Mouse (Mus musculus) midbrain, embryonic 14.5 days (tissue): Measurements from ENCODE around the gene Dock3. TPM values are rescaled to one million over a fixed set of nuclear protein-coding genes. Genes with fewer than 3 reads are reported as not detected.
A peak's percentile ranks its signal among the peaks of the same experiment; 100 is the strongest.
"Not testable (repeated sequence)": the region's sequence is repeated elsewhere in the genome, so short reads cannot be mapped to it uniquely, and the experiment has no call there.

Experiments used
- ATAC-seq: fragments of 200-750 bp; cut with Nextera tagmentation; 2 replicates; pipeline ENCODE4 v1.8.0; 2017; ENCODE audit warnings: moderate number of reproducible peaks, moderate library complexity; ENCODE audit not compliant: low FRiP score, low TSS enrichment
- DNase-seq: peaks from one replicate; pipeline ENCODE4 v3.0.0-alpha.2; 2015
- H3K27ac ChIP-seq: fragments of 300-500 bp; sonication (generic); replicated peaks from 2 replicates; pipeline ENCODE4 v1.5.1; 2014; ENCODE audit warnings: mild to moderate bottlenecking, low read depth, low read length, moderate library complexity
- H3K27me3 ChIP-seq: fragments of 300-500 bp; sonication (generic); 2 replicates; pipeline ENCODE4 v1.6.1; 2014; ENCODE audit warnings: low read length, control low read depth, mixed read lengths; ENCODE audit not compliant: control insufficient read depth, insufficient read depth
- H3K36me3 ChIP-seq: fragments of 300-500 bp; sonication (generic); 2 replicates; pipeline ENCODE4 v1.6.1; 2014; ENCODE audit warnings: low read length, control low read depth; ENCODE audit not compliant: control insufficient read depth, insufficient read depth
- H3K4me1 ChIP-seq: fragments of 300-500 bp; sonication (generic); 2 replicates; pipeline ENCODE4 v1.6.1; 2014; ENCODE audit warnings: mild to moderate bottlenecking, antibody characterized with exemption, low read length, control low read depth; ENCODE audit not compliant: control insufficient read depth, insufficient read depth
- H3K4me2 ChIP-seq: fragments of 300-500 bp; sonication (generic); 2 replicates; pipeline ENCODE4 v1.6.1; 2014; ENCODE audit warnings: mild to moderate bottlenecking, low read length, moderate library complexity
- H3K4me3 ChIP-seq: fragments of 300-500 bp; sonication (generic); replicated peaks from 2 replicates; pipeline ENCODE4 v1.5.1; 2014; ENCODE audit warnings: low read depth, low read length
- H3K9ac ChIP-seq: fragments of 300-500 bp; sonication (generic); replicated peaks from 2 replicates; pipeline ENCODE4 v1.6.1; 2014; ENCODE audit warnings: mild to moderate bottlenecking, low read length, moderate library complexity
- H3K9me3 ChIP-seq: fragments of 300-500 bp; sonication (generic); 2 replicates; pipeline ENCODE4 v1.6.1; 2016; ENCODE audit warnings: low read length, control low read depth, mixed read lengths; ENCODE audit not compliant: control insufficient read depth
- WGBS: fragments of 180-500 bp; shearing (Covaris S2); extraction: QIAGEN DNeasy Blood & Tissue Kit; methylation state at CpG from one replicate; pipeline ENCODE4 v1.1.7; 2014; 5-methylcytosine and 5-hydroxymethylcytosine counted together
- polyA plus RNA-seq: library from polyadenylated mRNA; unstranded; fragments of >200 nt; fragmentation: Nextera tagmentation; extraction: Ambion mirVana; gene quantifications from 2 replicates; pipeline ENCODE4 v1.2.1, GENCODE M21; 2014

The Dock3 gene
- polyA plus RNA-seq, 1 experiment from 2014 or later, result 25.7 TPM

- no peaks in the 10 kb centered on the region for H3K36me3 ChIP-seq
- no peak overlapping the region for H3K27ac ChIP-seq
- no peak overlapping the region for H3K4me3 ChIP-seq
- H3K9me3 ChIP-seq, result no peaks in the 10 kb centered on the region
- H3K4me1 ChIP-seq, result no peaks in the 10 kb centered on the region
- no peak overlapping the region for H3K9ac ChIP-seq
- ATAC-seq (no peak), DNase-seq (no peak)
- 90% methylated on average over 4 of the region's 4 CpGs for WGBS
- H3K27me3 ChIP-seq, result no peaks in the 10 kb centered on the region
- no peak overlapping the region for H3K4me2 ChIP-seq
Measured at GRCm38 (mm10) chr9:107165792-107166191, 65.9 kb downstream of the Dock3 start.

GRCm38 (mm10) chr9:107164825-107165224 lies 66.9 kb downstream of the Dock3 start:
- no peaks in the 10 kb centered on the region for H3K27me3 ChIP-seq
- no peaks in the 10 kb centered on the region for H3K36me3 ChIP-seq
- 19% methylated on average over 3 of the region's 3 CpGs for WGBS
- H3K9ac ChIP-seq, result no peak overlapping the region
- DNase-seq (peak; percentile 17), ATAC-seq (no peak)
- no peak overlapping the region for H3K4me3 ChIP-seq
- H3K4me1 ChIP-seq, result no peaks in the 10 kb centered on the region
- no peaks in the 10 kb centered on the region for H3K9me3 ChIP-seq
- no peak overlapping the region for H3K27ac ChIP-seq
- H3K4me2 ChIP-seq, result no peak overlapping the region

GRCm38 (mm10) chr9:107156388-107156787 lies 75.3 kb downstream of the Dock3 start:
- H3K36me3 ChIP-seq, H3K4me1 ChIP-seq, H3K4me3 ChIP-seq, ATAC-seq, H3K4me2 ChIP-seq, H3K27me3 ChIP-seq, DNase-seq, H3K9me3 ChIP-seq, H3K9ac ChIP-seq, H3K27ac ChIP-seq: not testable (repeated sequence)
- WGBS, result 86% methylated on average over 4 of the region's 4 CpGs

GRCm38 (mm10) chr9:107112791-107113190 lies 118.9 kb downstream of the Dock3 start:
- DNase-seq (peak; percentile 7), ATAC-seq (no peak)
- H3K9me3 ChIP-seq, result no peaks in the 10 kb centered on the region
- no peak overlapping the region for H3K4me2 ChIP-seq
- no peak overlapping the region for H3K4me3 ChIP-seq
- H3K27ac ChIP-seq, result no peak overlapping the region
- 0 out of 2 replicates have a peak, but pooled peaks cover 4% of the 10 kb centered on the region for H3K4me1 ChIP-seq
- WGBS, result 67% methylated on average over 3 of the region's 3 CpGs
- H3K27me3 ChIP-seq, result no peaks in the 10 kb centered on the region
- no peaks in the 10 kb centered on the region for H3K36me3 ChIP-seq
- no peak overlapping the region for H3K9ac ChIP-seq

DNA sequence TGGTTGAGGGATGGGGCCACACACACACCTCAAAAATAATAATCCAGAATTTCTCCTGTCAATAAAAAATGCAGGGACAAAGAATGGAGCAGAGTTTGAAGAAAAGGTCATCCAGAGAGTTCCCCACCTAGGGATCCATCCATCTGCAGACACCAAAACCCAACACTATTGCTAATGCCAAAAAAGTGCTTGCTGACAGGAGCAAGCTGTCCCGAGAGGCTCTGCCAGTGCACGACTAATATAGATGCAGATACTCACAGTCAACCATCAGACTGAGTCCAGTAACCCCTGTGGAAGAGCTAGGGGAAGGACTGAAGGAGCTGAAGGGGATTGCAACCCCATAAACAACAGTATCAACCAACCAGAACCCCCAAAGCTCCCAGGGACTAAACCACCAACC lies 119.7 kb downstream of the Dock3 start:
- Histone ChIP-seq H3K4me2 (no peak overlapping the region), H3K9ac (no peak overlapping the region), H3K27me3 (no peaks in the 10 kb centered on the region), H3K4me3 (no peak overlapping the region), H3K4me1 (0 out of 2 replicates have a peak, but pooled peaks cover 4% of the 10 kb centered on the region), H3K36me3 (no peaks in the 10 kb centered on the region), H3K27ac (no peak overlapping the region), H3K9me3 (no peaks in the 10 kb centered on the region)
- DNase-seq (no peak), ATAC-seq (no peak)
- 71% methylated on average over 2 of the region's 2 CpGs for WGBS

- ATAC-seq (no peak), DNase-seq (no peak)
- H3K4me3 ChIP-seq, result no peak overlapping the region
- H3K9ac ChIP-seq, result no peak overlapping the region
- H3K4me1 ChIP-seq, result no peaks in the 10 kb centered on the region
- H3K4me2 ChIP-seq, result no peak overlapping the region
- WGBS, result 90% methylated on average over 6 of the region's 6 CpGs
- no peaks in the 10 kb centered on the region for H3K36me3 ChIP-seq
- no peaks in the 10 kb centered on the region for H3K9me3 ChIP-seq
- no peaks in the 10 kb centered on the region for H3K27me3 ChIP-seq
- H3K27ac ChIP-seq, result no peak overlapping the region
Measured at GRCm38 (mm10) chr9:107099487-107099886, 132.2 kb downstream of the Dock3 start.

GRCm38 (mm10) chr9:107089451-107089850 lies 142.3 kb downstream of the Dock3 start:
- not testable (repeated sequence) for DNase-seq, H3K9me3 ChIP-seq, H3K4me1 ChIP-seq, H3K36me3 ChIP-seq, H3K27ac ChIP-seq, H3K4me2 ChIP-seq, H3K9ac ChIP-seq, ATAC-seq, H3K27me3 ChIP-seq, H3K4me3 ChIP-seq
- 81% methylated on average over 17 of the region's 17 CpGs for WGBS

GRCm38 (mm10) chr9:107087531-107087930 lies 144.2 kb downstream of the Dock3 start:
- 81% methylated on average over 2 of the region's 2 CpGs for WGBS
- H3K9me3 ChIP-seq, result no peaks in the 10 kb centered on the region
- no peaks in the 10 kb centered on the region for H3K36me3 ChIP-seq
- ATAC-seq (no peak), DNase-seq (no peak)
- no peaks in the 10 kb centered on the region for H3K4me1 ChIP-seq
- no peak overlapping the region for H3K9ac ChIP-seq
- H3K27ac ChIP-seq, result no peak overlapping the region
- H3K4me3 ChIP-seq, result no peak overlapping the region
- no peak overlapping the region for H3K4me2 ChIP-seq
- no peaks in the 10 kb centered on the region for H3K27me3 ChIP-seq

- no peaks in the 10 kb centered on the region for H3K27me3 ChIP-seq
- no peak for DNase-seq
- no peak overlapping the region for H3K9ac ChIP-seq
- no peaks in the 10 kb centered on the region for H3K36me3 ChIP-seq
- no peaks in the 10 kb centered on the region for H3K4me1 ChIP-seq
- ATAC-seq, result no peak
- H3K9me3 ChIP-seq, result no peaks in the 10 kb centered on the region
- no peak overlapping the region for H3K27ac ChIP-seq
- 94% methylated on average over 2 of the region's 2 CpGs for WGBS
- H3K4me3 ChIP-seq, result no peak overlapping the region
- H3K4me2 ChIP-seq, result no peak overlapping the region
Measured at GRCm38 (mm10) chr9:107037947-107038346, 193.8 kb downstream of the Dock3 start.
